Mouse (Mus musculus): ENCODE measurements around the gene Zfp330. TPM values are rescaled to one million over a fixed set of nuclear protein-coding genes. Genes with fewer than 3 reads are reported as not detected.

Zfp330 gene
- polyA plus RNA-seq, 1 experiment, result 43.0 TPM

DNA sequence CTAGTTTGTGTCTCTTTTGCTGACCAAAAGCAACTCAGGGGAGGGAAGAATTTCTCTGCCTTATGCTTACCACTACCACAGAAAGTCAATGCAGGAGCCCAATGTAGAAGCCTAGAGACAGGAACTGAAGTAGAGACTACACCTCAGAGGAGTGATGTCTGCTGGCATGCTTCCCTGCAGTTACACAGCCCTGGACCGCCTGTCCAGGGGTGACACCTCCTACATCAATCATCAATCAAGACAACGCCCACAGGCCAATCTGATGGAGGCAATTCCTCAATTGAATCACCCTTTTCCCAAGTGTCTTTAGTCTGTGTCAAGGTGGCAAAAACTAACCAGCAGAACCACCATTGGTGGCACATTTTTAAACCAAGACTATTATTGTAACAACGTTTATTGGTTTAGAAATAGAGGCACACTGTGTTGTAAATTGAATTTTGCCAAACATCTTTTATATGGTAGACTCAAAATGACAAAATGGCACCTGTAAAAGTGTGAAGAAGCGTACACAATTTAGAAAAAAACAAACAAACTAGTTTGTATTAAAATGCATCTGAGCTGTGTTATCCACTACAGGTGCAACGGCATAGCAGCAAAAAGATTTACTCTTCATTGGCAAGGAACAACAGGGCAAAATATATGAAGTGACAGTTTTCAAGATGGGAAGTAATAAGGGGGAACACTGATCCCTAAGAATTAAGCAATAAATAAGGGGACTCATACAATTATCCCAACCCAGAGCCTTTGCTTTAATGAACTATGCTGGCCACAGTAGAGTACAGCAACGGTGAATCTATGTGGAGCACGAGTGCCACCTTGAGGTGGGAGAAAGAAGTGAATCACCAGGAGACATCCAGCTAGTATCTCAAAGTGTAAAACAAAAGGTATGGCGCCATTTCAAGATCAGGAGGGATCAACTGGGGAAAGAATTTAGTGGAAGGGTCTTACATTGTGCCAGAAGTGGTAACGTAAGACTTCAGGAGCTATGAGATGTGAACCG is 29.8 kb downstream of the Zfp330 start:
- Histone ChIP-seq H3K4me1 (ENCODE audit: control insufficient read depth, insufficient read depth, low read length) (no peaks in the 10 kb centered on the region), H3K4me3 (ENCODE audit: insufficient read depth, low read length) (no peak overlapping the region), H3K27ac (ENCODE audit: insufficient read depth, low read length) (no peak overlapping the region)
- TF ChIP-seq CTCF (IDR thresholded peaks at IDR 0.05; ENCODE audit: borderline replicate concordance, insufficient read depth, low read length) (peak; percentile 50; the same call in 1 of the 2 replicates), POLR2A (IDR thresholded peaks at IDR 0.05; ENCODE audit: low read depth, low read length) (no peak)

Other genes with a start within 250 kb of the Zfp330 start
- gene Rnf150, start 89.2 kb upstream of the Zfp330 start, polyA plus RNA-seq (2011; ENCODE audit: insufficient read length, low read depth, missing spikeins), result 31.2 and 36.3 TPM in 2 replicates

Measured in embryonic fibroblast, embryonic 13.5 days (primary cell).